Mouse (Mus musculus) forebrain, embryonic 13.5 days (tissue): ENCODE measurements around the gene Ocrl. TPM values are rescaled to one million over a fixed set of nuclear protein-coding genes. Genes with fewer than 3 reads are reported as not detected.

Experiments used
- ATAC-seq: fragments of 200-750 bp; cut with Nextera tagmentation; 2 replicates; pipeline ENCODE4 v1.8.0; 2017
- H3K27ac ChIP-seq: fragments of 300-500 bp; sonication (generic); 2 replicates; pipeline ENCODE4 v1.5.1; 2015; ENCODE audit warnings: inconsistent platforms, mild to moderate bottlenecking, moderate library complexity
- H3K27me3 ChIP-seq: fragments of 300-500 bp; sonication (generic); 2 replicates; pipeline ENCODE4 v1.6.1; 2015; ENCODE audit warnings: mild to moderate bottlenecking, inconsistent platforms
- H3K36me3 ChIP-seq: fragments of 300-500 bp; sonication (generic); 2 replicates; pipeline ENCODE4 v1.6.1; 2015; ENCODE audit warnings: mild to moderate bottlenecking, inconsistent platforms; ENCODE audit not compliant: poor library complexity, severe bottlenecking
- H3K4me1 ChIP-seq: fragments of 300-500 bp; sonication (generic); 2 replicates; pipeline ENCODE4 v1.6.1; 2015; ENCODE audit warnings: inconsistent platforms
- H3K4me2 ChIP-seq: fragments of 300-500 bp; sonication (generic); 2 replicates; pipeline ENCODE4 v1.6.1; 2015; ENCODE audit warnings: inconsistent platforms, mild to moderate bottlenecking, moderate library complexity
- H3K4me3 ChIP-seq: fragments of 300-500 bp; sonication (generic); 2 replicates; pipeline ENCODE4 v1.5.1; 2015; ENCODE audit warnings: mild to moderate bottlenecking, inconsistent platforms
- H3K9ac ChIP-seq: fragments of 300-500 bp; sonication (generic); 2 replicates; pipeline ENCODE4 v1.6.1; 2015; ENCODE audit warnings: mild to moderate bottlenecking, inconsistent platforms
- H3K9me3 ChIP-seq: fragments of 300-500 bp; sonication (generic); replicated peaks from 2 replicates; pipeline ENCODE4 v1.6.1; 2016; ENCODE audit warnings: inconsistent platforms
- WGBS: fragments of 180-500 bp; shearing (Covaris S2); methylation state at CpG from one replicate; pipeline ENCODE4 v1.1.7; 2015; 5-methylcytosine and 5-hydroxymethylcytosine counted together
- polyA plus RNA-seq: library from polyadenylated mRNA; unstranded; fragments of >200 nt; fragmentation: Nextera tagmentation; extraction: Ambion mirVana; gene quantifications from 2 replicates; pipeline ENCODE4 v1.2.1, GENCODE M21; 2015

Gene Ocrl
- 20.3 and 23.2 TPM in 2 replicates for polyA plus RNA-seq

- Histone ChIP-seq H3K4me2 (peak within 1 kb of the TSS; percentile 57), H3K27ac (peak within 1 kb of the TSS; percentile 70), H3K27me3 (no peaks in the 10 kb centered on the region), H3K9me3 (no peaks in the 10 kb centered on the region), H3K9ac (peak within 1 kb of the TSS; percentile 81), H3K36me3 (no peaks in the 10 kb centered on the region), H3K4me3 (peak within 1 kb of the TSS; percentile 59), H3K4me1 (0 out of 2 replicates have a peak, but pooled peaks cover 7% of the 10 kb centered on the region)
- ATAC-seq = peak; percentile 94
- WGBS = 19% methylated on average over 27 of the region's 35 CpGs
These were observed at the start of gene Ocrl for GRCm38 (mm10) chrX:47912306-47912792. Gene Ocrl, plus strand, starts transcription at chrX:47912387.

GRCm38 (mm10) chrX:47880052-47880451 lies 32.1 kb upstream of the Ocrl start:
- no peak overlapping the region for H3K4me3 ChIP-seq
- 60% methylated on average over 2 of the region's 2 CpGs for WGBS
- ATAC-seq = no peak
- no peaks in the 10 kb centered on the region for H3K9me3 ChIP-seq
- H3K4me1 ChIP-seq = no peaks in the 10 kb centered on the region
- no peaks in the 10 kb centered on the region for H3K27me3 ChIP-seq
- H3K36me3 ChIP-seq = no peaks in the 10 kb centered on the region
- no peak overlapping the region for H3K9ac ChIP-seq
- no peak overlapping the region for H3K27ac ChIP-seq
- no peak overlapping the region for H3K4me2 ChIP-seq

GRCm38 (mm10) chrX:47882813-47883212 lies 29.4 kb upstream of the Ocrl start:
- 84% methylated on average over 6 of the region's 6 CpGs for WGBS
- Histone ChIP-seq H3K9ac (no peak overlapping the region), H3K27ac (no peak overlapping the region), H3K9me3 (no peaks in the 10 kb centered on the region), H3K4me3 (no peak overlapping the region), H3K4me1 (no peaks in the 10 kb centered on the region), H3K27me3 (no peaks in the 10 kb centered on the region), H3K4me2 (no peak overlapping the region), H3K36me3 (no peaks in the 10 kb centered on the region)
- no peak for ATAC-seq

GRCm38 (mm10) chrX:47887401-47887800 lies 24.8 kb upstream of the Ocrl start:
- WGBS = 81% methylated on average over 2 of the region's 2 CpGs
- H3K4me3 ChIP-seq = no peak overlapping the region

GRCm38 (mm10) chrX:47891243-47891906 lies 20.8 kb upstream of the Ocrl start:
- Histone ChIP-seq H3K27me3 (no peaks in the 10 kb centered on the region), H3K9me3 (no peaks in the 10 kb centered on the region), H3K9ac (peak overlapping the region; percentile 73), H3K4me1 (no peaks in the 10 kb centered on the region), H3K4me2 (peak overlapping the region; percentile 62), H3K27ac (no peak overlapping the region), H3K36me3 (no peaks in the 10 kb centered on the region), H3K4me3 (peak overlapping the region; percentile 58)
- ATAC-seq = peak; percentile 64
- WGBS = 10% methylated on average over 11 of the region's 12 CpGs

More at GRCm38 (mm10) chrX:47887401-47887800, 24.8 kb upstream of the Ocrl start:
- H3K27me3 ChIP-seq = no peaks in the 10 kb centered on the region
- H3K27ac ChIP-seq = no peak overlapping the region
- H3K4me2 ChIP-seq = no peak overlapping the region
- H3K36me3 ChIP-seq = no peaks in the 10 kb centered on the region
- H3K9ac ChIP-seq = no peak overlapping the region
- ATAC-seq = no peak
- H3K9me3 ChIP-seq = no peaks in the 10 kb centered on the region
- H3K4me1 ChIP-seq = no peaks in the 10 kb centered on the region

- no peaks in the 10 kb centered on the region for H3K27me3 ChIP-seq
- peak overlapping the region; percentile 73 for H3K9ac ChIP-seq
- peak overlapping the region; percentile 58 for H3K4me3 ChIP-seq
- H3K4me1 ChIP-seq = no peaks in the 10 kb centered on the region
- peak overlapping the region; percentile 62 for H3K4me2 ChIP-seq
- ATAC-seq = peak; percentile 92
- 10% methylated on average over 33 of the region's 36 CpGs for WGBS
- H3K9me3 ChIP-seq = no peaks in the 10 kb centered on the region
- peak overlapping the region; percentile 61 for H3K27ac ChIP-seq
- no peaks in the 10 kb centered on the region for H3K36me3 ChIP-seq
These were observed 20.2 kb upstream of the Ocrl start for GRCm38 (mm10) chrX:47891907-47892430.

GRCm38 (mm10) chrX:47892431-47893024 lies 19.7 kb upstream of the Ocrl start, which contains the start of gene Smarca1:
Gene Smarca1, minus strand, starts transcription at chrX:47892974.
- peak; percentile 71 for ATAC-seq

GRCm38 (mm10) chrX:47912904-47913542 lies 836 bp downstream of the Ocrl start:
- H3K9me3 ChIP-seq = no peaks in the 10 kb centered on the region
- H3K27ac ChIP-seq = no peak overlapping the region
- ATAC-seq = no peak
- no peaks in the 10 kb centered on the region for H3K36me3 ChIP-seq
- H3K9ac ChIP-seq = peak overlapping the region; percentile 81
- 0 out of 2 replicates have a peak, but pooled peaks cover 7% of the 10 kb centered on the region for H3K4me1 ChIP-seq
- peak overlapping the region; percentile 59 for H3K4me3 ChIP-seq
- 12% methylated on average over 8 of the region's 8 CpGs for WGBS
- peak overlapping the region; percentile 57 for H3K4me2 ChIP-seq
- H3K27me3 ChIP-seq = no peaks in the 10 kb centered on the region

More at GRCm38 (mm10) chrX:47892431-47893024, 19.7 kb upstream of the Ocrl start, which contains the start of gene Smarca1:
- peak within 1 kb of the TSS; percentile 58 for H3K4me3 ChIP-seq
- no peaks in the 10 kb centered on the region for H3K36me3 ChIP-seq
- no peaks in the 10 kb centered on the region for H3K4me1 ChIP-seq
- H3K9me3 ChIP-seq = no peaks in the 10 kb centered on the region
- H3K27me3 ChIP-seq = no peaks in the 10 kb centered on the region
- H3K9ac ChIP-seq = peak within 1 kb of the TSS; percentile 73
- peak within 1 kb of the TSS; percentile 61 for H3K27ac ChIP-seq
- 18% methylated on average over 17 of the region's 17 CpGs for WGBS
- H3K4me2 ChIP-seq = peak within 1 kb of the TSS; percentile 62

GRCm38 (mm10) chrX:47913543-47913938 lies 1.4 kb downstream of the Ocrl start:
- H3K4me1 ChIP-seq = 0 out of 2 replicates have a peak, but pooled peaks cover 7% of the 10 kb centered on the region
- H3K4me2 ChIP-seq = peak overlapping the region; percentile 57
- no peaks in the 10 kb centered on the region for H3K9me3 ChIP-seq
- ATAC-seq = no peak
- 89% methylated on average over 7 of the region's 7 CpGs for WGBS
- no peak overlapping the region for H3K9ac ChIP-seq
- H3K4me3 ChIP-seq = no peak overlapping the region; the same call in 1 of the 2 replicates
- no peaks in the 10 kb centered on the region for H3K27me3 ChIP-seq
- no peaks in the 10 kb centered on the region for H3K36me3 ChIP-seq
- H3K27ac ChIP-seq = no peak overlapping the region

GRCm38 (mm10) chrX:47916831-47917230 lies 4.6 kb downstream of the Ocrl start:
- WGBS = 82% methylated on average over 1 of the region's 1 CpGs
- no peak for ATAC-seq
- no peaks in the 10 kb centered on the region for H3K9me3 ChIP-seq

GRCm38 (mm10) chrX:47920541-47920940 lies 8.4 kb downstream of the Ocrl start:
- H3K27me3 ChIP-seq = no peaks in the 10 kb centered on the region
- H3K27ac ChIP-seq = no peak overlapping the region
- WGBS = 88% methylated on average over 5 of the region's 5 CpGs
- H3K36me3 ChIP-seq = 0 out of 2 replicates have a peak, but pooled peaks cover 4% of the 10 kb centered on the region
- no peak for ATAC-seq
- no peaks in the 10 kb centered on the region for H3K4me1 ChIP-seq
- no peaks in the 10 kb centered on the region for H3K9me3 ChIP-seq
- H3K4me2 ChIP-seq = no peak overlapping the region
- H3K9ac ChIP-seq = no peak overlapping the region
- no peak overlapping the region for H3K4me3 ChIP-seq

More at GRCm38 (mm10) chrX:47916831-47917230, 4.6 kb downstream of the Ocrl start:
- H3K27ac ChIP-seq = no peak overlapping the region
- H3K27me3 ChIP-seq = no peaks in the 10 kb centered on the region
- H3K4me1 ChIP-seq = 0 out of 2 replicates have a peak, but pooled peaks cover 7% of the 10 kb centered on the region
- H3K4me2 ChIP-seq = no peak overlapping the region
- H3K4me3 ChIP-seq = no peak overlapping the region
- H3K9ac ChIP-seq = no peak overlapping the region
- H3K36me3 ChIP-seq = 0 out of 2 replicates have a peak, but pooled peaks cover 4% of the 10 kb centered on the region
